Mouse (Mus musculus): Measurements from ENCODE around the gene Vamp1.

Vamp1 gene

GRCm38 (mm10) chr6:125285890-125286289 lies 70.5 kb downstream of the Vamp1 start, which contains the start of gene Tuba3a:
TSS of gene Tuba3a (minus strand) at chr6:125286042.
- DNase-seq (ENCODE audit: low spot score in 2 of 2), result no peak

GRCm38 (mm10) chr6:125286944-125287343 lies 71.6 kb downstream of the Vamp1 start:
- DNase-seq (ENCODE audit: low spot score in 2 of 2), result no peak

GRCm38 (mm10) chr6:125288730-125289129 lies 73.4 kb downstream of the Vamp1 start:
- no peak for DNase-seq (ENCODE audit: low spot score in 2 of 2)

- DNase-seq (ENCODE audit: low spot score in 2 of 2), result no peak
Observed at GRCm38 (mm10) chr6:125291329-125291728, 76.0 kb downstream of the Vamp1 start.

GRCm38 (mm10) chr6:125292256-125292655 lies 76.9 kb downstream of the Vamp1 start:
- no peak for DNase-seq (ENCODE audit: low spot score in 2 of 2)

- DNase-seq (ENCODE audit: low spot score in 2 of 2), result no peak
Observed at GRCm38 (mm10) chr6:125294049-125294448, 78.7 kb downstream of the Vamp1 start.
